Mouse (Mus musculus) erythroblast, embryonic 14.5 days (primary cell): ENCODE measurements around the gene Lhfp. TPM values are rescaled to one million over a fixed set of nuclear protein-coding genes. Genes with fewer than 3 reads are reported as not detected.
"Not testable (repeated sequence)": the region's sequence is repeated elsewhere in the genome, so short reads cannot be mapped to it uniquely, and the experiment has no call there.

ENCODE experiments used
- H3K27me3 ChIP-seq: 2 replicates; pipeline ENCODE4 v1.6.1; 2012; ENCODE audit warnings: inconsistent platforms; ENCODE audit not compliant: control insufficient read depth
- H3K36me3 ChIP-seq: 2 replicates; pipeline ENCODE4 v1.6.1; 2012; ENCODE audit warnings: mild to moderate bottlenecking, inconsistent platforms; ENCODE audit not compliant: control insufficient read depth
- H3K4me1 ChIP-seq: 2 replicates; pipeline ENCODE4 v1.6.1; 2012; ENCODE audit warnings: inconsistent platforms; ENCODE audit not compliant: control insufficient read depth
- H3K4me3 ChIP-seq: replicated peaks from 2 replicates; pipeline ENCODE3; 2012; ENCODE audit warnings: moderate library complexity, mild to moderate bottlenecking, inconsistent platforms
- H3K9me3 ChIP-seq: 2 replicates; pipeline ENCODE4 v1.6.1; 2012; ENCODE audit warnings: low read length, inconsistent platforms, mixed read lengths; ENCODE audit not compliant: control insufficient read depth
- GATA1 ChIP-seq: IDR thresholded peaks from 2 replicates; pipeline ENCODE4 v1.6.1; 2012; ENCODE audit warnings: low read length, inconsistent platforms, mixed read lengths
- TAL1 ChIP-seq: IDR thresholded peaks from 3 replicates; pipeline ENCODE4 v1.6.1; 2012; ENCODE audit warnings: low read length, inconsistent platforms, mixed read lengths
- polyA plus RNA-seq: library from polyadenylated mRNA; stranded (reverse); fragments of >175 nt; gene quantifications from 2 replicates; pipeline ENCODE4 v1.2.3, GENCODE M21; 2012

Lhfp gene
- polyA plus RNA-seq, 1 experiment: not detected

DNA sequence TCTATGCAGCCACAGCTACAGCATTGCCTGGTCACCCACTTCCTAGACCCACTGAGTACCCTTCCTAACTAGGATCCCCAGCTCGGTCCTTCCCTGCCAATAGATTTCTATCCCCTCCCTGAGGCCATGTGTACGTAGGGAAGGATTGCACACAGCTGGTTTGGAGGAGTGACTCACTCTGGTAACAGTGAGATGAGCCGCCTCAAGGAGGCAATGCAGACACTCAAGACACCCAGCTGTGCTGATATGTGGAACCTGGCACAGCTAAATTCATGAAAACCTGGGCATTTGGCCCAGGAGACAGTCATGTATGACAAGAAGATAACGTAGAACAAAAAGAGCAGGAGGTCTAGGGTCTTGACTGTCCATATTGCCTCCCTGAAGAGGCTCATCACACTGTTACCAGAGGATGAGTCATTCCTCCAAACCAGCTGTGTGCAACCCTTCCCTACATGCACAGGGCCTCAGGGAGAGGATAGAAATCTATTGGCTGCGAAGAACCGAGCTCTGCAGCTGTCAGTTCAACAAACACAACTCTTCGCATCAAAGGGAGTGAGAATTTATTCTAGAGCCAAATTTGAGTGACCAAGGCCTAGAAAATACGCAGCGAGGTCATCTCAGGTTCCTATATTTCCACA lies 204.4 kb downstream of the Lhfp start:
- H3K4me3 ChIP-seq: no peak overlapping the region
- TF ChIP-seq GATA1 (no peak), TAL1 (no peak)
- no peaks in the 10 kb centered on the region for H3K4me1 ChIP-seq
- no peaks in the 10 kb centered on the region for H3K9me3 ChIP-seq
- no peaks in the 10 kb centered on the region for H3K36me3 ChIP-seq
- no peaks in the 10 kb centered on the region for H3K27me3 ChIP-seq

DNA sequence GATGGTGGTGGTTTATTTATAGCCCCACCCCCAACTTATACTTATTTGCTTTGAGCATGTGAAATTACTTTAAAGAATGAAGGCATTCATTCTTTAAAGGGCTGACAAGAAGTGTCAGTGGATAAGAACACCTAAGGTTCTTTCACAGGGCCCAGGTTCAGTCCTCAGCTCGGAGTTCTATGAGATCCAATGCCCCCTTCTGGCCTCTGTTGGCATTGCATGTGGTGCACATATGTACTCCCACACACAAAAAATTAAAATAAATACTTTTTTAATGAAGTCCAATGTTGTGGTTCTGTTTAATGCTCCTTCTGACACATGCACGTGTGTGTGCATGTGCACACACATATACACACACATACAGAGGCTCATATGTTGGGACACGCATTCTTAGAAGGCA lies 205.8 kb downstream of the Lhfp start:
- TF ChIP-seq TAL1 (no peak), GATA1 (no peak)
- H3K4me3 ChIP-seq: no peak overlapping the region
- no peaks in the 10 kb centered on the region for H3K27me3 ChIP-seq
- H3K9me3 ChIP-seq: no peaks in the 10 kb centered on the region
- H3K36me3 ChIP-seq: no peaks in the 10 kb centered on the region
- no peaks in the 10 kb centered on the region for H3K4me1 ChIP-seq

DNA sequence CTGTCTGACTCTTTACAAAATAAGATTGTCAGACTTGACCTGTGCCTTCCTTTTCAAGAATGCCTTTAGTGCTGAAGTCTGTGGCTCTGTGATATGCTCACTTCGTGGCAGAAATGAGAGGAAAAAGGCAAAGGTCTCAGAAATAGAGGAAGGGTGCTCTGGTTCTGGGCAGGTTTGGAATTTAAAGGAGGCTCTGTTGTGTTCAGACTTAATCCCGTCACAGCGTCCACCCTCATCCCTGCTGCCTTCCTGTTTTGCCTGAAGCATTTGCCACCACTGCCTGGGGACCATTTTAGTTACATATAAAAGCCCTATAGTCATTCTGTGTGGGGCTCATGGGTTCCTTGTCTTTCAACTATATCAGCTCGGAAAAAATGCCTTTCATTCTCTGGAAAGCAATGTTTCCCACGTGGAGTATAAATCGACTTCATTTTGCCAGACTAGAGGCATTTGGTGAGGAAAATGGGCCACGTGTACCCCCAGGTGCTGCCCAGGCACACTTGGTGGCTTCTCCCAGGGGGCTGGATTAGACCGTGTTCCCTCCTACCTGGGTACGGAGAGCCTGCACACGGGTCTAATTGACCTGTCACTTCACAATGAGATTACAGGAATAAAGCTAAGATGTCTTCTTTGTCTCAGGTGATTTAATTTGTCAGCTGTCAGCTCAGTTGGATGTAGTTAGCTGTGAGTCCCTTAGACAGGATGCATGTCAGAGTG lies 207.0 kb downstream of the Lhfp start:
- Histone ChIP-seq H3K27me3 (no peaks in the 10 kb centered on the region), H3K4me3 (no peak overlapping the region), H3K4me1 (no peaks in the 10 kb centered on the region), H3K9me3 (no peaks in the 10 kb centered on the region), H3K36me3 (no peaks in the 10 kb centered on the region)
- TF ChIP-seq GATA1 (no peak), TAL1 (no peak)

DNA sequence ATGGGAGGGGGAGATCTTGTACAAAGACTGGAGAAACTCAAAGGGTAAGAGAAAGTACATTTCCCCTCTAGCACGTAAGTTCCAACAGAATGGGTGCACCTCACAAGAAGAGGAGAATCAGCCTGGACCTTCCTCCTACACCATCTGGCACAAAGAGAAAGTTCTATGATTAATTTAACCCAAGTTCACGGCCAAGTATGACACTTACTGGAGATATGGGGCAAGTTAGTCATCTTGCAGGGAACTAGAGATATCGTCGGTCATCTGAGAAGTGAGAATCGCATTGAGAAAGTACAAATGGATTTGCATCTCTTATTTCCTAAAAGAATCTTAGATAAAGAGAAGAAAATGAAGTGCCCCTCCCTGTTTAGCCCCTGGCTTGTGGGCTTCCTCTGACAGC lies 211.2 kb downstream of the Lhfp start:
- H3K9me3 ChIP-seq: no peaks in the 10 kb centered on the region
- H3K36me3 ChIP-seq: no peaks in the 10 kb centered on the region
- no peaks in the 10 kb centered on the region for H3K27me3 ChIP-seq
- no peak overlapping the region for H3K4me3 ChIP-seq
- H3K4me1 ChIP-seq: no peaks in the 10 kb centered on the region
- no peak for TF ChIP-seq GATA1
- TF ChIP-seq TAL1: no peak

DNA sequence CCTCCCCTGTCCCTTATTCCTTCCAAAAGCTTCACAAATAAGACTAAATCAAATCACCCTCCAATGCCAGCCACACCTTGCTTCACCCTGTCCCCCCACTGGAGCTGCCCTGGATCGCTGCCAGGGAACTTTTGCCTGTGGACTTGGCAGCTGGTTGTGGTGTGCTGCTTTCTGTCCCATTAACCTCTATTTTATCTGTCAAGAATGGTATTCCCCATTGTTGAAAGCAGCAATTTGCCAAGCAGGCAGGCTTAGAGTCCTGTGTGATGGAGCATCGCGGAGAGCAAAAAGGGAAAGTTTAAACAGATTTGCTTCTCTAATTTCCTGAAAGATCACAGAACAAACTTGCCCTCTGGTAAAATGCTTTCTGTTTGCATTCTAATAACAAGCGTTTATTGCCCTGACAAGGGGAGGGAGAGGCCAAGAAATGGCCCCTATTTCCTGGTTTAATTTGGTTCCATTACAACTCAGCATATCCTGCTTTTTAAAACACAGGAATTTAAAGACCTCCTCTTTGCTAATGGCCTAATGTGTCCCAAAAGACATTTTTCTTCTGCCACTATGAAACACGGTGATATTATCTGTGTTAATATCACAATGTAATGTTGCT lies 212.0 kb downstream of the Lhfp start:
- H3K27me3 ChIP-seq: no peaks in the 10 kb centered on the region
- H3K36me3 ChIP-seq: no peaks in the 10 kb centered on the region
- TF ChIP-seq GATA1: no peak
- no peak for TF ChIP-seq TAL1
- H3K9me3 ChIP-seq: no peaks in the 10 kb centered on the region
- H3K4me1 ChIP-seq: no peaks in the 10 kb centered on the region
- H3K4me3 ChIP-seq: no peak overlapping the region

DNA sequence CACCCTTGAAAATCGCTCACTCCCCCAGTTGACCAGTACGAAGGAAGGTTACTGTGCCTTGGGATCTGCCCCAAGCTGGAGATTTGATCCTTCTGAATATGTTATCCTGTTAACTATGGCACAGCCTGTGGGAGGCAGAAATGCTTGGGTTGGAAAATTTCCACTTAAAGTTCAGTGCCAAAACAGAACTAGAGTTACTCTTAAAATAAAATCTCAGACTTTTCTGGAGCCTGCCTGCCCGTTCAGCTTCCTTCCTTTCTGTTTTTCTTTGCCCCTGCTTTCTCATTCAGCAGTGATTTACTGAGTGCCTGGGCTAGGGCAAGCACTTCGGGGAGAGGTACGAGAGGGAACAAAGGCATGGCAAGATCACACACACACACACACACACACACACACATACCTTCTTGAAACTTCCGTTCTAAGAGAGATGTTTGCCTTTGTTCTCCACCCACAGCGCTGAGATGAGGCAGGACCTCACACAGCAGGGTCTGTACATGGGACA lies 217.4 kb downstream of the Lhfp start:
- Histone ChIP-seq H3K4me1 (no peaks in the 10 kb centered on the region), H3K36me3 (no peaks in the 10 kb centered on the region), H3K4me3 (no peak overlapping the region), H3K9me3 (peaks cover 4% of the 10 kb centered on the region; the same call in 1 of the 2 replicates), H3K27me3 (no peaks in the 10 kb centered on the region)
- no peak for TF ChIP-seq TAL1
- TF ChIP-seq GATA1: no peak

DNA sequence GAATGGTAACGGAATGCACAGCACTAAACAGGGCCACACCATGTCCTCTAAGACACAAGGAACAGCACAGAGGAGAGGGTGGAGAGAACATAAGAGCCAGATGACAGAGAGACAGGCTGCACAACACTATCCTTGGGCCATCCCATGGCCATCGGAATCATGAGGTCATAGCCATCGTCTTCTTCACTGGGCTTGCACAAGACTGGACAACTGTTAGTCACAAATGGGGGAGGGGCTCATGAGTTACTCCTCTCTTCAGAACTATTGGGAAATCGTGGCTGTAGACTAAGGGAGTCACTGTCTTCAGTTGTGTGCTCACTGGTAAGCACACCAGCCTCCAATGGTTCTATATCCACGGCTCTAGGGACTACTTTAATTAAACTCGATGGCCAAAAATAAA lies 224.8 kb downstream of the Lhfp start:
- no peak for TF ChIP-seq GATA1
- TF ChIP-seq TAL1: no peak
- Histone ChIP-seq H3K9me3 (peaks cover 2% of the 10 kb centered on the region; the same call in 1 of the 2 replicates), H3K4me1 (no peaks in the 10 kb centered on the region), H3K4me3 (no peak overlapping the region), H3K27me3 (no peaks in the 10 kb centered on the region), H3K36me3 (no peaks in the 10 kb centered on the region)

DNA sequence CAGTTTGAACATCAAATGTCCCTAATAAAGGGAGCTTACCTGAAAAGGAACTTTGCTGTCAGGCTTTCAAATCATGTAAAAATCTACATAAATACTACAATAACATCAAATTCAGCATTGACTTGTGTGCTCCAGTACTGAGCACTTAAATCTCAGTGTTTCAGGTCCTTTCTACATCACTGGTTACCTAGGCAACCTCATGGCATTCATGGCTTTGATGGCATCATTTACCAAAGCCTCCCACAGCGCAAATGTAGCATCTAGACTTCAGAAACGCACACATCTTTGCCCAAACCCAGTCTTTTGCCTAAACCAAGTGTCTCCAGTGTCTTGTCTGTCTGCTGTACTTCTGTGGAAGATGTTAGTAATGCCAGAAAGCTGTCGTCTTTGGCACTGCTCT lies 225.7 kb downstream of the Lhfp start:
- TF ChIP-seq TAL1: no peak
- TF ChIP-seq GATA1: no peak
- Histone ChIP-seq H3K27me3 (no peaks in the 10 kb centered on the region), H3K4me1 (no peaks in the 10 kb centered on the region), H3K9me3 (peaks cover 2% of the 10 kb centered on the region; the same call in 1 of the 2 replicates), H3K4me3 (no peak overlapping the region), H3K36me3 (no peaks in the 10 kb centered on the region)

DNA sequence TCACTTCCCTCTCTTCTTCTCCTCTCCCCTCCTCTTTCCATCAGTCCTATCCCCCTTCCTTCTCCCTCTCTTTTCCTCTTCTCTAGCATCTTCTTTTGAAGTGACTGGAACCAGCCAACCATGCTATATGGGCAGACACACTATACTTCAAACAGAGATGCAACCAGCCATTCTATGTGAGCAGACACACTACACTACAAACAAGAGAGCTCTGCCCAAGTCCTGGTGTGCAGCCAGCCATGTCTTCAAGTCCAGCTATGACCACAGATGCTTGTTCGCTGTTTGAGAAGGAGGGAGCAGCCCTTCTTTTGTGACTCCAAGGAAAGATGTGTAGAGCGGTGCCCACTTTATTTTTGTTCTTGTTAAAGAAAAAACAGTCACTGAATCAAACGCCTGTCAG lies 231.9 kb downstream of the Lhfp start:
- no peaks in the 10 kb centered on the region for H3K27me3 ChIP-seq
- TF ChIP-seq GATA1 (no peak), TAL1 (no peak)
- no peak overlapping the region for H3K4me3 ChIP-seq
- no peaks in the 10 kb centered on the region for H3K4me1 ChIP-seq
- H3K9me3 ChIP-seq: no peaks in the 10 kb centered on the region
- no peaks in the 10 kb centered on the region for H3K36me3 ChIP-seq

DNA sequence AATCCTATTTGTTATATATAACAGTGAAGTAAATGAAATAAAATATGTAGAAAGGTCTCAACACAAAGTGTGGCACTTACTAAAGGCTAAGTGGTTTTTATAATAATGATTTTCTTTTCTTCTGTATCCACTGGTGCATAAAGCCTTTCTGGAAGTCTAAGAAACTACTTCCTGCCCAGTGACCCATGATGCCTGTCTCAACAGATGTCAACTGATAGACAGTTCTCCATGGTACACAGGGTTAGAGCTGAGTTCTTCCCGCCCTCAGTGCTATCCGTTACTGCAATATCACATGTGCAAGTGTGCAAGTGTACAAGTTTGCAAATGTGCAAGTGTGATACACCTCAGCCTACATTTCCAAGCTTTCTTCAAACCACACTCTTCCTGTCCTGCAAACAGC lies 236.7 kb downstream of the Lhfp start:
- no peaks in the 10 kb centered on the region for H3K36me3 ChIP-seq
- no peaks in the 10 kb centered on the region; the same call in 1 of the 2 replicates for H3K9me3 ChIP-seq
- TF ChIP-seq GATA1 (no peak), TAL1 (no peak)
- no peaks in the 10 kb centered on the region for H3K4me1 ChIP-seq
- no peaks in the 10 kb centered on the region for H3K27me3 ChIP-seq
- H3K4me3 ChIP-seq: no peak overlapping the region

DNA sequence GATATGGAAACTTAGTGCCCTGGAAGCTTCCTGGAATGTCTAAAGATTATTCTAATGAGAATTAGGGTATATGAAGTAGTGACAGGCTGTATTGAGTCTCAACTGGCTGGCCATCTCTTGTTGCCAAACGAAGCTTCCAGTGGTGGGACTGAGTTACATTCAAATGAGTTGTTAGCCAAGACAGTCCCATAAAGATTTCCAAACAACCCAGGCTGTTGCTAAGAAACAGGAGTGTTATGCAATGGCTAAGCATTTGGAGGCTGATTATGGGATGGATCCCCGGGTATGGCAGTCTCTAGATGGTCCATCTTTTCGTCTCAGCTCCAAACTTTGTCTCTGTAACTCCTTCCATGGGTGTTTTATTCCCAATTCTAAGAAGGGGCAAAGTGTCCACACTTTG lies 240.7 kb downstream of the Lhfp start:
- H3K4me1 ChIP-seq, H3K4me3 ChIP-seq, H3K27me3 ChIP-seq, H3K36me3 ChIP-seq, H3K9me3 ChIP-seq: not testable (repeated sequence)
